Mouse (Mus musculus) midbrain, embryonic 12.5 days (tissue): ENCODE results near the gene Zfp523. TPM values are rescaled to one million over a fixed set of nuclear protein-coding genes. Genes with fewer than 3 reads are reported as not detected.
A peak's percentile ranks its signal among the peaks of the same experiment; 100 is the strongest.

ENCODE experiments used
- ATAC-seq: fragments of 200-750 bp; cut with Nextera tagmentation; 2 replicates; pipeline ENCODE4 v1.8.0; 2017; ENCODE audit warnings: low read depth, moderate TSS enrichment, moderate library complexity; ENCODE audit not compliant: low FRiP score
- H3K27ac ChIP-seq: fragments of 300-500 bp; sonication (generic); replicated peaks from 2 replicates; pipeline ENCODE4 v1.5.1; 2016; ENCODE audit warnings: mild to moderate bottlenecking
- H3K27me3 ChIP-seq: fragments of 300-500 bp; sonication (generic); 2 replicates; pipeline ENCODE4 v1.6.1; 2016; ENCODE audit warnings: mild to moderate bottlenecking
- H3K36me3 ChIP-seq: fragments of 300-500 bp; sonication (generic); 2 replicates; pipeline ENCODE4 v1.6.1; 2016
- H3K4me1 ChIP-seq: fragments of 300-500 bp; sonication (generic); 2 replicates; pipeline ENCODE4 v1.6.1; 2016
- H3K4me2 ChIP-seq: fragments of 300-500 bp; sonication (generic); replicated peaks from 2 replicates; pipeline ENCODE4 v1.6.1; 2016; ENCODE audit warnings: mild to moderate bottlenecking, moderate library complexity
- H3K4me3 ChIP-seq: fragments of 300-500 bp; sonication (generic); 2 replicates; pipeline ENCODE4 v1.5.1; 2016; ENCODE audit warnings: mild to moderate bottlenecking
- H3K9ac ChIP-seq: fragments of 300-500 bp; sonication (generic); replicated peaks from 2 replicates; pipeline ENCODE4 v1.6.1; 2016; ENCODE audit warnings: mild to moderate bottlenecking, moderate library complexity
- H3K9me3 ChIP-seq: fragments of 300-500 bp; sonication (generic); 2 replicates; pipeline ENCODE4 v1.6.1; 2016; ENCODE audit warnings: mild to moderate bottlenecking
- WGBS: fragments of 180-500 bp; shearing (Covaris S2); methylation state at CpG from one replicate; pipeline ENCODE4 v1.1.7; 2016; 5-methylcytosine and 5-hydroxymethylcytosine counted together
- polyA plus RNA-seq: library from polyadenylated mRNA; unstranded; fragments of >200 nt; fragmentation: Nextera tagmentation; extraction: Ambion mirVana; gene quantifications from 2 replicates; pipeline ENCODE4 v1.2.1, GENCODE M21; 2016

Zfp523 gene
- polyA plus RNA-seq, 1 experiment from 2014 or later: 49.7 TPM

GRCm38 (mm10) chr17:28197646-28198045 lies 20.7 kb downstream of the Zfp523 start:
- WGBS: 74% methylated on average over 18 of the region's 18 CpGs
- ATAC-seq: no peak
- Histone ChIP-seq H3K9ac (no peak overlapping the region), H3K4me3 (no peak overlapping the region), H3K27me3 (no peaks in the 10 kb centered on the region), H3K4me2 (no peak overlapping the region), H3K27ac (no peak overlapping the region), H3K4me1 (no peaks in the 10 kb centered on the region), H3K36me3 (peaks cover 91% of the 10 kb centered on the region), H3K9me3 (no peaks in the 10 kb centered on the region)

GRCm38 (mm10) chr17:28201982-28202381 lies 25.1 kb downstream of the Zfp523 start:
- Histone ChIP-seq H3K9ac (no peak overlapping the region), H3K9me3 (no peaks in the 10 kb centered on the region), H3K4me3 (no peak overlapping the region), H3K36me3 (peaks cover 69% of the 10 kb centered on the region), H3K4me1 (no peaks in the 10 kb centered on the region), H3K27ac (no peak overlapping the region), H3K4me2 (no peak overlapping the region), H3K27me3 (no peaks in the 10 kb centered on the region)
- ATAC-seq: no peak
- WGBS: 84% methylated on average over 14 of the region's 14 CpGs

GRCm38 (mm10) chr17:28204052-28204720 lies 27.3 kb downstream of the Zfp523 start:
- WGBS: 42% methylated on average over 14 of the region's 14 CpGs
- H3K36me3 ChIP-seq: peaks cover 49% of the 10 kb centered on the region
- H3K4me1 ChIP-seq: no peaks in the 10 kb centered on the region
- ATAC-seq: 0 out of 2 replicates have a peak, but pooled peaks have one; percentile 27
- H3K9ac ChIP-seq: no peak overlapping the region
- H3K4me3 ChIP-seq: no peak overlapping the region
- H3K4me2 ChIP-seq: no peak overlapping the region
- no peaks in the 10 kb centered on the region for H3K9me3 ChIP-seq
- H3K27me3 ChIP-seq: no peaks in the 10 kb centered on the region
- no peak overlapping the region for H3K27ac ChIP-seq

GRCm38 (mm10) chr17:28205443-28205842 lies 28.5 kb downstream of the Zfp523 start:
- no peak overlapping the region for H3K27ac ChIP-seq
- H3K9ac ChIP-seq: no peak overlapping the region
- no peaks in the 10 kb centered on the region for H3K9me3 ChIP-seq
- WGBS: 92% methylated on average over 8 of the region's 8 CpGs
- H3K4me1 ChIP-seq: no peaks in the 10 kb centered on the region
- no peaks in the 10 kb centered on the region for H3K27me3 ChIP-seq
- no peak overlapping the region for H3K4me2 ChIP-seq
- no peak for ATAC-seq
- no peak overlapping the region for H3K4me3 ChIP-seq
- peaks cover 38% of the 10 kb centered on the region for H3K36me3 ChIP-seq

GRCm38 (mm10) chr17:28207092-28207491 lies 30.2 kb downstream of the Zfp523 start:
- ATAC-seq: no peak
- no peak overlapping the region for H3K4me3 ChIP-seq
- H3K4me1 ChIP-seq: no peaks in the 10 kb centered on the region
- peak overlapping the region; percentile 50; the same call in 1 of the 2 replicates for H3K27ac ChIP-seq
- WGBS: 80% methylated on average over 8 of the region's 8 CpGs
- H3K4me2 ChIP-seq: no peak overlapping the region
- peaks cover 21% of the 10 kb centered on the region for H3K36me3 ChIP-seq
- H3K27me3 ChIP-seq: no peaks in the 10 kb centered on the region
- no peaks in the 10 kb centered on the region for H3K9me3 ChIP-seq
- peak overlapping the region; percentile 20; the same call in 1 of the 2 replicates for H3K9ac ChIP-seq

- H3K4me2 ChIP-seq: peak within 1 kb of the TSS; percentile 21
- no peaks in the 10 kb centered on the region for H3K9me3 ChIP-seq
- H3K4me3 ChIP-seq: no peak within 1 kb of the TSS
- H3K4me1 ChIP-seq: no peaks in the 10 kb centered on the region
- peak within 1 kb of the TSS; percentile 50; the same call in 1 of the 2 replicates for H3K27ac ChIP-seq
- H3K9ac ChIP-seq: peak within 1 kb of the TSS; percentile 20; the same call in 1 of the 2 replicates
- ATAC-seq: no peak
- WGBS: 29% methylated on average over 26 of the region's 26 CpGs
- no peaks in the 10 kb centered on the region for H3K27me3 ChIP-seq
- H3K36me3 ChIP-seq: peaks cover 15% of the 10 kb centered on the region
These were observed 30.8 kb downstream of the Zfp523 start, which contains the start of gene Def6 for GRCm38 (mm10) chr17:28207591-28208313. TSS of gene Def6 (plus strand) at chr17:28207778.

GRCm38 (mm10) chr17:28208314-28208612 lies 31.3 kb downstream of the Zfp523 start:
- no peak for ATAC-seq
- H3K9ac ChIP-seq: no peak overlapping the region
- H3K27me3 ChIP-seq: no peaks in the 10 kb centered on the region
- no peak overlapping the region for H3K4me2 ChIP-seq
- H3K27ac ChIP-seq: no peak overlapping the region
- H3K4me3 ChIP-seq: no peak overlapping the region
- H3K9me3 ChIP-seq: no peaks in the 10 kb centered on the region
- H3K36me3 ChIP-seq: peaks cover 10% of the 10 kb centered on the region
- 83% methylated on average over 8 of the region's 8 CpGs for WGBS
- H3K4me1 ChIP-seq: no peaks in the 10 kb centered on the region

GRCm38 (mm10) chr17:28209457-28210110 lies 32.7 kb downstream of the Zfp523 start:
- H3K27me3 ChIP-seq: no peaks in the 10 kb centered on the region
- ATAC-seq: no peak

GRCm38 (mm10) chr17:28211921-28212341 lies 35.0 kb downstream of the Zfp523 start:
- Histone ChIP-seq H3K4me3 (no peak overlapping the region), H3K27me3 (peaks cover 2% of the 10 kb centered on the region; the same call in 1 of the 2 replicates), H3K36me3 (no peaks in the 10 kb centered on the region), H3K4me1 (no peaks in the 10 kb centered on the region), H3K9me3 (no peaks in the 10 kb centered on the region), H3K4me2 (no peak overlapping the region), H3K27ac (no peak overlapping the region), H3K9ac (no peak overlapping the region)
- WGBS: 82% methylated on average over 6 of the region's 6 CpGs
- no peak for ATAC-seq

More at GRCm38 (mm10) chr17:28209457-28210110, 32.7 kb downstream of the Zfp523 start:
- no peaks in the 10 kb centered on the region for H3K4me1 ChIP-seq
- H3K9ac ChIP-seq: no peak overlapping the region
- H3K27ac ChIP-seq: no peak overlapping the region
- peaks cover 9% of the 10 kb centered on the region; the same call in 1 of the 2 replicates for H3K36me3 ChIP-seq
- H3K9me3 ChIP-seq: no peaks in the 10 kb centered on the region
- no peak overlapping the region for H3K4me2 ChIP-seq
- WGBS: 65% methylated on average over 4 of the region's 4 CpGs
- H3K4me3 ChIP-seq: no peak overlapping the region

- no peak for ATAC-seq
- no peaks in the 10 kb centered on the region for H3K9me3 ChIP-seq
- H3K4me3 ChIP-seq: no peak overlapping the region
- H3K27me3 ChIP-seq: peaks cover 7% of the 10 kb centered on the region; the same call in 1 of the 2 replicates
- no peaks in the 10 kb centered on the region for H3K36me3 ChIP-seq
- no peak overlapping the region for H3K4me2 ChIP-seq
- H3K9ac ChIP-seq: no peak overlapping the region
- no peaks in the 10 kb centered on the region for H3K4me1 ChIP-seq
- WGBS: 76% methylated on average over 9 of the region's 9 CpGs
- H3K27ac ChIP-seq: no peak overlapping the region
These were observed 35.5 kb downstream of the Zfp523 start for GRCm38 (mm10) chr17:28212391-28212790.

- ATAC-seq: no peak
- 30% methylated on average over 4 of the region's 4 CpGs for WGBS
- no peak overlapping the region for H3K4me2 ChIP-seq
- peaks cover 12% of the 10 kb centered on the region for H3K27me3 ChIP-seq
- no peaks in the 10 kb centered on the region for H3K36me3 ChIP-seq
- no peak overlapping the region for H3K9ac ChIP-seq
- no peaks in the 10 kb centered on the region; the same call in 1 of the 2 replicates for H3K4me1 ChIP-seq
- H3K4me3 ChIP-seq: no peak overlapping the region
- H3K9me3 ChIP-seq: no peaks in the 10 kb centered on the region
- no peak overlapping the region for H3K27ac ChIP-seq
These were observed 36.3 kb downstream of the Zfp523 start for GRCm38 (mm10) chr17:28213236-28213635.

GRCm38 (mm10) chr17:28216791-28217190 lies 39.9 kb downstream of the Zfp523 start:
- Histone ChIP-seq H3K4me2 (no peak overlapping the region), H3K27ac (no peak overlapping the region)
- no peak for ATAC-seq

More at GRCm38 (mm10) chr17:28216791-28217190, 39.9 kb downstream of the Zfp523 start:
- Histone ChIP-seq H3K4me3 (no peak overlapping the region), H3K9me3 (no peaks in the 10 kb centered on the region), H3K27me3 (peaks cover 16% of the 10 kb centered on the region), H3K9ac (no peak overlapping the region), H3K36me3 (no peaks in the 10 kb centered on the region), H3K4me1 (no peaks in the 10 kb centered on the region; the same call in 1 of the 2 replicates)
- 89% methylated on average over 9 of the region's 9 CpGs for WGBS
